Comparison of ENCODE assay signal across 8 mouse cellular contexts in genomic region chrX:38250352-38250950, GRCm38 (mm10). TPM values are rescaled to one million over a fixed set of nuclear protein-coding genes. Genes with fewer than 3 reads are reported as not detected.
DNase-seq lines count a peak whose midpoint lies in the region; ATAC-seq and TF ChIP-seq lines count a peak whose summit lies in the region.

No protein-coding gene starts in this region.

- H3K9ac ChIP-seq in forebrain, embryonic 11.5 days (ENCODE audit: low read length) = no peak overlapping the region
- no peak overlapping the region for H3K9ac ChIP-seq in intestine, embryonic 16.5 days (ENCODE audit: low read depth, low read length)
- H3K9ac ChIP-seq in lung, postnatal 0 days (replicated peaks; ENCODE audit: low read depth) = no peak overlapping the region

- H3K9me3 ChIP-seq in forebrain, embryonic 11.5 days (ENCODE audit: control insufficient read depth, low read length) = no peaks in the 10 kb centered on the region
- no peaks in the 10 kb centered on the region for H3K9me3 ChIP-seq in intestine, embryonic 16.5 days (ENCODE audit: control insufficient read depth, low read length)
- H3K9me3 ChIP-seq in lung, postnatal 0 days (ENCODE audit: low read length) = no peaks in the 10 kb centered on the region

- no peaks in the 10 kb centered on the region for H3K4me1 ChIP-seq in kidney, adult 2 months (ENCODE audit: control insufficient read depth, insufficient read depth, low read length)
- no peaks in the 10 kb centered on the region for H3K4me1 ChIP-seq in forebrain, embryonic 11.5 days (replicated peaks; ENCODE audit: control insufficient read depth, insufficient read depth, low read length)
- no peaks in the 10 kb centered on the region for H3K4me1 ChIP-seq in intestine, embryonic 16.5 days (ENCODE audit: control insufficient read depth, insufficient read depth, low read length)
- no peaks in the 10 kb centered on the region for H3K4me1 ChIP-seq in lung, postnatal 0 days (ENCODE audit: insufficient read depth, low read depth, low read length)

- H3K4me2 ChIP-seq in forebrain, embryonic 11.5 days (ENCODE audit: low read depth, low read length, severe bottlenecking) = peak overlapping the region; percentile 59
- H3K4me2 ChIP-seq in intestine, embryonic 16.5 days (ENCODE audit: low read depth, low read length) = peak overlapping the region; percentile 77
- H3K4me2 ChIP-seq in lung, postnatal 0 days (replicated peaks; ENCODE audit: low read depth, low read length) = peak overlapping the region; percentile 60

- no peak for TF ChIP-seq CTCF in kidney, adult 2 months (conservative IDR thresholded peaks at IDR 0.05; ENCODE audit: insufficient read depth, insufficient read length, low read depth, low read length)
- peak; percentile 53 for TF ChIP-seq CTCF in lung, postnatal 0 days (IDR thresholded peaks at IDR 0.05)

- WGBS in kidney, adult 2 months = 12% methylated on average over 17 of the region's 18 CpGs
- WGBS in forebrain, embryonic 11.5 days = 21% methylated on average over 18 of the region's 18 CpGs
- 19% methylated on average over 18 of the region's 18 CpGs for WGBS in intestine, embryonic 16.5 days
- 14% methylated on average over 18 of the region's 18 CpGs for whole genome bisulfite sequencing in lung, postnatal 0 days

- peak; percentile 44; the same call in 1 of the 2 replicates for ATAC-seq in forebrain, embryonic 11.5 days (replicated peaks; ENCODE audit: low FRiP score)
- ATAC-seq in intestine, embryonic 16.5 days = peak; percentile 48; the same call in 1 of the 2 replicates
- peak; percentile 37; the same call in 1 of the 2 replicates for ATAC-seq in lung, postnatal 0 days

- peak; percentile 0 for DNase-seq in kidney, adult 2 months
- no peak for DNase-seq in kidney, adult 8-10 months
- peak; percentile 58 for DNase-seq in adrenal gland, postnatal 14 days
- peak; percentile 65 for DNase-seq in forebrain, embryonic 11.5 days (ENCODE audit: low spot score)
- DNase-seq in lung, postnatal 0 days (ENCODE audit: low spot score) = peak; percentile 9
- peak; percentile 28 to 35 for DNase-seq in right cerebral cortex, postnatal 10 days (ENCODE audit: low spot score in 2 of 2)
- no peak for DNase-seq in urinary bladder, postnatal 25 days (ENCODE audit: low spot score)

- H3K27me3 ChIP-seq in kidney, adult 2 months (replicated peaks; ENCODE audit: control insufficient read depth, insufficient read depth, low read length) = no peaks in the 10 kb centered on the region; the same call in 1 of the 2 replicates
- no peaks in the 10 kb centered on the region for H3K27me3 ChIP-seq in forebrain, embryonic 11.5 days (ENCODE audit: control insufficient read depth, insufficient read depth, low read length)
- H3K27me3 ChIP-seq in intestine, embryonic 16.5 days (replicated peaks; ENCODE audit: control insufficient read depth, insufficient read depth, low read length) = no peaks in the 10 kb centered on the region; the same call in 1 of the 2 replicates
- no peaks in the 10 kb centered on the region for H3K27me3 ChIP-seq in lung, postnatal 0 days (replicated peaks; ENCODE audit: insufficient read depth, low read length)

- TF ChIP-seq POLR2A in kidney, adult 2 months (IDR thresholded peaks at IDR 0.05; ENCODE audit: low read depth, low read length) = no peak

- no peaks in the 10 kb centered on the region for H3K36me3 ChIP-seq in kidney, adult 2 months (ENCODE audit: control insufficient read depth, insufficient read depth, low read length)
- no peaks in the 10 kb centered on the region for H3K36me3 ChIP-seq in forebrain, embryonic 11.5 days (ENCODE audit: control insufficient read depth, insufficient read depth, low read length)
- H3K36me3 ChIP-seq in intestine, embryonic 16.5 days (ENCODE audit: control insufficient read depth, insufficient read depth, low read length) = no peaks in the 10 kb centered on the region
- no peaks in the 10 kb centered on the region for H3K36me3 ChIP-seq in lung, postnatal 0 days (ENCODE audit: insufficient read depth, low read length)

- peak overlapping the region; percentile 9; the same call in 1 of the 2 replicates for H3K4me3 ChIP-seq in kidney, adult 2 months (ENCODE audit: insufficient read depth, low read depth, low read length)
- H3K4me3 ChIP-seq in forebrain, embryonic 11.5 days (ENCODE audit: low read depth, low read length) = peak overlapping the region; percentile 29; the same call in 1 of the 2 replicates
- peak overlapping the region; percentile 44 for H3K4me3 ChIP-seq in intestine, embryonic 16.5 days (ENCODE audit: low read length)
- H3K4me3 ChIP-seq in lung, postnatal 0 days (ENCODE audit: low read depth, low read length) = peak overlapping the region; percentile 36

- no peak for TF ChIP-seq EP300 in lung, postnatal 0 days (IDR thresholded peaks at IDR 0.05)

- H3K27ac ChIP-seq in kidney, adult 2 months (ENCODE audit: insufficient read depth, low read depth, low read length) = no peak overlapping the region
- H3K27ac ChIP-seq in forebrain, embryonic 11.5 days (ENCODE audit: low read depth, low read length) = no peak overlapping the region
- no peak overlapping the region for H3K27ac ChIP-seq in intestine, embryonic 16.5 days (ENCODE audit: low read length)
- H3K27ac ChIP-seq in lung, postnatal 0 days (ENCODE audit: low read length) = no peak overlapping the region

RNA-seq across cellular contexts. Expression of gene Tmem255a, which starts 1.8 kb away (rescaled TPM):
- polyA plus RNA-seq in kidney, adult 2 months (2012; rRNA removed) = 0.17 and 0.22 TPM in 2 replicates
- total RNA-seq in adrenal gland, postnatal 14 days (2021) = 9.9 and 12.2 TPM in 2 replicates
- 13.7 and 13.8 TPM in 2 replicates for polyA plus RNA-seq in forebrain, embryonic 11.5 days (2014; fragmentation: Nextera tagmentation; extraction: Ambion mirVana)
- polyA plus RNA-seq in intestine, embryonic 16.5 days (2015; fragmentation: Nextera tagmentation; extraction: Ambion mirVana) = 27.1 and 27.9 TPM in 2 replicates
- 6.7 and 7.7 TPM in 2 replicates for polyA plus RNA-seq in lung, postnatal 0 days (2015; fragmentation: Nextera tagmentation; extraction: Ambion mirVana)

Comparison
In these comparisons a context has a peak if more than half of its experiments do, and no peak if none do; other contexts are left out.
1. DNase-seq: peak in kidney, adult 2 months (single experiment), adrenal gland, postnatal 14 days (single experiment), forebrain, embryonic 11.5 days (single experiment), lung, postnatal 0 days (single experiment) and right cerebral cortex, postnatal 10 days (2 of 2); none in kidney, adult 8-10 months (0 of 2) and urinary bladder, postnatal 25 days (single experiment).
2. Peak in every context shown above with its lines, with median percentiles within 50 percentile points of each other: H3K4me3 ChIP-seq, ATAC-seq and H3K4me2 ChIP-seq.